Mouse (Mus musculus) olfactory bulb, adult 2 months (tissue): ENCODE data around the gene Kcnh1. TPM values are rescaled to one million over a fixed set of nuclear protein-coding genes. Genes with fewer than 3 reads are reported as not detected.

Experiments
- H3K27ac ChIP-seq: fragments of 200-500 bp; 2 replicates; pipeline ENCODE4 v1.5.1; 2012; ENCODE audit warnings: low read depth, low read length; ENCODE audit not compliant: insufficient read depth
- H3K4me1 ChIP-seq: fragments of 200-500 bp; 2 replicates; pipeline ENCODE4 v1.6.1; 2012; ENCODE audit warnings: low read length; ENCODE audit not compliant: control insufficient read depth, insufficient read depth
- H3K4me3 ChIP-seq: fragments of 200-500 bp; 2 replicates; pipeline ENCODE4 v1.5.1; 2012; ENCODE audit warnings: mild to moderate bottlenecking, low read depth, low read length, moderate library complexity; ENCODE audit not compliant: insufficient read depth
- CTCF ChIP-seq: fragments of 200-500 bp; IDR thresholded peaks from 2 replicates; pipeline ENCODE4 v1.5.1; 2012; ENCODE audit warnings: low read depth, mild to moderate bottlenecking, low read length, moderate library complexity; ENCODE audit not compliant: insufficient read depth
- POLR2A ChIP-seq: fragments of 200-500 bp; IDR thresholded peaks from 2 replicates; pipeline ENCODE4 v1.6.1; 2012; ENCODE audit warnings: mild to moderate bottlenecking, low read depth, low read length, moderate library complexity; ENCODE audit not compliant: insufficient read depth
- WGBS: fragments of 180-500 bp; shearing (Covaris S2); methylation state at CpG from one replicate; pipeline ENCODE4 v1.1.7; 2018; 5-methylcytosine and 5-hydroxymethylcytosine counted together
- polyA plus RNA-seq: library from polyadenylated mRNA; stranded (reverse); fragments of >200 nt; gene quantifications from 2 replicates; pipeline ENCODE4 v1.2.4, GENCODE M21; 2012; ENCODE audit warnings: low replicate concordance; ENCODE audit not compliant: missing spikeins, insufficient read depth, insufficient read length

The Kcnh1 gene
- polyA plus RNA-seq, 1 experiment: not detected

- no peak overlapping the region for H3K27ac ChIP-seq
- no peak overlapping the region for H3K4me3 ChIP-seq
- TF ChIP-seq CTCF (no peak), POLR2A (no peak)
- 35% methylated on average over 1 of the region's 1 CpGs for WGBS
- H3K4me1 ChIP-seq: peaks cover 5% of the 10 kb centered on the region
Measured at GRCm38 (mm10) chr1:192546843-192547242, 356.3 kb downstream of the Kcnh1 start.

- 94% methylated on average over 3 of the region's 3 CpGs for WGBS
- Histone ChIP-seq H3K4me3 (no peak overlapping the region), H3K27ac (no peak overlapping the region), H3K4me1 (peaks cover 5% of the 10 kb centered on the region)
- TF ChIP-seq CTCF: no peak
Measured at GRCm38 (mm10) chr1:192550561-192550960, 360.0 kb downstream of the Kcnh1 start.

DNA sequence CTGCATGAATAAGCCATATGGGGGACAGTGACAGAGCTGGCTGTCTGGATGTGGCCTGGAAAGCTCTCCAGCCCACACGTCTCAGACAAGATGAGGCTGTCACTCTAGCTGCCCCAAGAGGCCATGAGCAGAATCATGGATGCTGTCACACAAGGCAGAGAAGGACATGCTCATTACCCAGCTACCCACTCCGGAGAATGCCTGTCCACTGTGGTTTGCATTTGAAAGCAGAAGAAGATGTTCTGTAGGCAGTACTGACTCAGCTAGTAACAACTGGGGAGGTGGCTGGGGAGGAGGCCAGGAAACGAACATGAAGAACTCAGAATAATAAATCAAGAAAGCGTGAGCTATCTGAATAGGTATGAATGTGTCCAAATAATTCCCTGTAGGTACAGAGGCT is 364.9 kb downstream of the Kcnh1 start:
- no peak overlapping the region for H3K4me3 ChIP-seq
- H3K27ac ChIP-seq: no peak overlapping the region
- peaks cover 9% of the 10 kb centered on the region for H3K4me1 ChIP-seq
- no peak for TF ChIP-seq POLR2A
- TF ChIP-seq CTCF: no peak
- WGBS: 59% methylated on average over 4 of the region's 4 CpGs

DNA sequence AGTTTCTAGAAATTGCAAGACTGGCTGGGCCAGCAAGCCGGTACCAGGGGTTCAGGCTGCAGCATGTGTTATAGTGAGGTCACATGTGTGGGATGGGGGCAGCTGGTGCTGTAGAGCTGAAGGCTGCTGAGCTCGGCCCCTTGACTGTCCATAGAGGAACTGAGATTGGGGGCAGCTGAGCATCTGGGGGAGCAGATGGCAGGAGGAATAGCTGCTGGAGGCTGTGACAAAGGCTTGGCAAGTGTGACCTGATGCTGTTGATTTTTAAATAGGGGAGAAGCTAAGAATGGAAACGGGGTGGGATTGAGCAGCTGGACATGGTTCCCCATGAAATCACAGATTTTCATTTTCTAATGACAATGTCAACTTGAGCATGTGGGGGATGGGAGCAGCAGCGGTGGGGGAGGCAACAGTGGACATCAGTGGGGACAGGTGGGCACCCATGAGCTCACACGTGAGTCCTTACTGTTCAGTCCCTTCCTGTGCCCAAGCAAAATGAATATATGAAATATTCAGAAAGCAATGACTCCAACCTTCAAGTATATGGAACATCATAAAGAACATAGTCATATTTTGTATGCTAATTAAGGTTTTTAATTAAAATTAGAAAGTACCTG is 367.5 kb downstream of the Kcnh1 start:
- TF ChIP-seq POLR2A (no peak), CTCF (no peak)
- WGBS: 59% methylated on average over 5 of the region's 5 CpGs
- Histone ChIP-seq H3K27ac (no peak overlapping the region), H3K4me1 (peaks cover 9% of the 10 kb centered on the region), H3K4me3 (no peak overlapping the region)

- WGBS: 100% methylated on average over 1 of the region's 1 CpGs
- Histone ChIP-seq H3K4me1 (peaks cover 9% of the 10 kb centered on the region), H3K27ac (no peak overlapping the region), H3K4me3 (no peak overlapping the region)
- no peak for TF ChIP-seq CTCF
- TF ChIP-seq POLR2A: no peak
Measured at GRCm38 (mm10) chr1:192559341-192559740, 368.8 kb downstream of the Kcnh1 start.

Other genes with a start within 250 kb of the Kcnh1 start
- not detected in 2 replicates for gene Rd3, start 213.4 kb upstream of the Kcnh1 start, polyA plus RNA-seq
- gene Traf5, start 98.2 kb upstream of the Kcnh1 start, polyA plus RNA-seq: not detected in 2 replicates
- gene Rcor3, start 52.7 kb upstream of the Kcnh1 start, polyA plus RNA-seq: not detected in 2 replicates